Mouse (Mus musculus): Measurements from ENCODE around the gene Rps27l. TPM values are rescaled to one million over a fixed set of nuclear protein-coding genes. Genes with fewer than 3 reads are reported as not detected.
"Not testable (repeated sequence)": the region's sequence is repeated elsewhere in the genome, so short reads cannot be mapped to it uniquely, and the experiment has no call there.

Gene Rps27l
- polyA plus RNA-seq, 1 experiment from 2014 or later = 251 TPM

GRCm38 (mm10) chr9:66909922-66910321 lies 36.0 kb upstream of the Rps27l start:
- Histone ChIP-seq H3K4me1 (ENCODE audit: control insufficient read depth, insufficient read depth, low read length) (no peaks in the 10 kb centered on the region), H3K4me2 (ENCODE audit: low read length) (no peak overlapping the region), H3K4me3 (replicated peaks; ENCODE audit: low read depth, low read length) (no peak overlapping the region), H3K9me3 (ENCODE audit: control insufficient read depth, low read length) (no peaks in the 10 kb centered on the region), H3K9ac (replicated peaks; ENCODE audit: low read length) (no peak overlapping the region), H3K27ac (replicated peaks; ENCODE audit: low read depth, low read length) (no peak overlapping the region), H3K36me3 (ENCODE audit: control insufficient read depth, insufficient read depth, low read length) (no peaks in the 10 kb centered on the region), H3K27me3 (ENCODE audit: control insufficient read depth, insufficient read depth, low read length) (no peaks in the 10 kb centered on the region)
- ATAC-seq (ENCODE audit: low FRiP score, low TSS enrichment) = no peak
- 84% methylated on average over 7 of the region's 7 CpGs for WGBS
- DNase-seq = no peak

DNA sequence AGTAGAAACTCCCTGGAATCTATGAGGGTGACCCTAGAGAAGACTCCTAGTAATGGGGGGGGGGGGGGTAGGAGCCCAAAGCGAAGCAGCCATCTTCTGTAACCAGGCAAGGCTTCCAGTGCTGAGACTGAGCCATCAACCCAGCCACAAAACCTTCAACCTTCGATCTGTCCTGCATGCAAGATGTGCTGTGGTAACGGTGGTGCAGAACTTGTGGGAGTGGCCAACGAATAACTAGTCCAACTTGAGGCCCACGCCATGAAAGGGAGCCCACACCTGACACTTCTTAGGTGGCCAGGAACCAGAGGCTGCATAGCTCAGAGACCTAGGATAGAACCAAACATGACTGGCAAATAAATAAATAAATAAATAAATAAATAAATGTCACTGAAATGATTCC lies 35.2 kb upstream of the Rps27l start:
- ATAC-seq (ENCODE audit: low FRiP score, low TSS enrichment) (no peak), DNase-seq (no peak)
- Histone ChIP-seq H3K27ac (replicated peaks; ENCODE audit: low read depth, low read length) (no peak overlapping the region), H3K4me1 (ENCODE audit: control insufficient read depth, insufficient read depth, low read length) (no peaks in the 10 kb centered on the region), H3K9ac (replicated peaks; ENCODE audit: low read length) (no peak overlapping the region), H3K4me2 (ENCODE audit: low read length) (no peak overlapping the region), H3K4me3 (replicated peaks; ENCODE audit: low read depth, low read length) (no peak overlapping the region), H3K36me3 (ENCODE audit: control insufficient read depth, insufficient read depth, low read length) (no peaks in the 10 kb centered on the region), H3K27me3 (ENCODE audit: control insufficient read depth, insufficient read depth, low read length) (no peaks in the 10 kb centered on the region), H3K9me3 (ENCODE audit: control insufficient read depth, low read length) (no peaks in the 10 kb centered on the region)
- WGBS = 92% methylated on average over 5 of the region's 5 CpGs

- Histone ChIP-seq H3K9ac (replicated peaks; ENCODE audit: low read length) (no peak overlapping the region), H3K4me3 (replicated peaks; ENCODE audit: low read depth, low read length) (no peak overlapping the region), H3K4me2 (ENCODE audit: low read length) (no peak overlapping the region), H3K9me3 (ENCODE audit: control insufficient read depth, low read length) (no peaks in the 10 kb centered on the region), H3K4me1 (ENCODE audit: control insufficient read depth, insufficient read depth, low read length) (no peaks in the 10 kb centered on the region), H3K27me3 (ENCODE audit: control insufficient read depth, insufficient read depth, low read length) (no peaks in the 10 kb centered on the region), H3K27ac (replicated peaks; ENCODE audit: low read depth, low read length) (no peak overlapping the region), H3K36me3 (ENCODE audit: control insufficient read depth, insufficient read depth, low read length) (no peaks in the 10 kb centered on the region)
- ATAC-seq (ENCODE audit: low FRiP score, low TSS enrichment) = no peak
- DNase-seq = peak; percentile 31
Measured at GRCm38 (mm10) chr9:66912304-66912703, 33.6 kb upstream of the Rps27l start.

GRCm38 (mm10) chr9:66913254-66913934 lies 32.5 kb upstream of the Rps27l start:
- not testable (repeated sequence) for H3K4me3 ChIP-seq (replicated peaks; ENCODE audit: low read depth, low read length); H3K27ac ChIP-seq (replicated peaks; ENCODE audit: low read depth, low read length); H3K9ac ChIP-seq (replicated peaks; ENCODE audit: low read length); ATAC-seq (ENCODE audit: low FRiP score, low TSS enrichment); H3K4me1 ChIP-seq (ENCODE audit: control insufficient read depth, insufficient read depth, low read length); H3K36me3 ChIP-seq (ENCODE audit: control insufficient read depth, insufficient read depth, low read length); H3K4me2 ChIP-seq (ENCODE audit: low read length); DNase-seq; H3K27me3 ChIP-seq (ENCODE audit: control insufficient read depth, insufficient read depth, low read length); H3K9me3 ChIP-seq (ENCODE audit: control insufficient read depth, low read length)
- 96% methylated on average over 5 of the region's 5 CpGs for WGBS

DNA sequence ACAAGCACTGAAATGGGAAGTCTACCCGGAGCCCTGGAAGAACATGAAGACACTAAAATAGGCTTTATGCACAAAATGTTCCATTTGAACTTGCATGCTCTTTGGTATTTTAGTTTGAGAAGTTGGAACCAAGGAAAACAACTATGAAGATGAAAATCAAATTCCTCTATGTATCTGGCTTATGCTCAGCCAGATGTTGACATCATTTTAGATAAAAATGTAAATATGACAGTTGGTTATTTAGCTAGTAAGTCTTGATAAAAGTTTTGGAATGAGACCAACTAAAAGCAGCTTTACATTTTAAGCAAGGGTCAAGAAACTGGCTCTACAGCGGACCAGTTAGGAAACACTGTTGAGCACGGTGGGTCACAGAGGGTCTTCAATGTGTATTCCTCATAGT lies 31.3 kb upstream of the Rps27l start:
- no peaks in the 10 kb centered on the region for H3K9me3 ChIP-seq (ENCODE audit: control insufficient read depth, low read length)
- ATAC-seq (ENCODE audit: low FRiP score, low TSS enrichment) (no peak), DNase-seq (no peak)
- H3K4me1 ChIP-seq (ENCODE audit: control insufficient read depth, insufficient read depth, low read length) = peaks cover 12% of the 10 kb centered on the region
- H3K4me2 ChIP-seq (ENCODE audit: low read length) = no peak overlapping the region
- H3K9ac ChIP-seq (replicated peaks; ENCODE audit: low read length) = no peak overlapping the region
- H3K4me3 ChIP-seq (replicated peaks; ENCODE audit: low read depth, low read length) = no peak overlapping the region
- no peaks in the 10 kb centered on the region for H3K36me3 ChIP-seq (ENCODE audit: control insufficient read depth, insufficient read depth, low read length)
- no peak overlapping the region for H3K27ac ChIP-seq (replicated peaks; ENCODE audit: low read depth, low read length)
- WGBS = 100% methylated on average over 3 of the region's 3 CpGs
- no peaks in the 10 kb centered on the region for H3K27me3 ChIP-seq (ENCODE audit: control insufficient read depth, insufficient read depth, low read length)

- Histone ChIP-seq H3K4me2 (ENCODE audit: low read length) (no peak overlapping the region), H3K9me3 (ENCODE audit: control insufficient read depth, low read length) (no peaks in the 10 kb centered on the region), H3K4me3 (replicated peaks; ENCODE audit: low read depth, low read length) (no peak overlapping the region), H3K27ac (replicated peaks; ENCODE audit: low read depth, low read length) (no peak overlapping the region), H3K9ac (replicated peaks; ENCODE audit: low read length) (no peak overlapping the region), H3K36me3 (ENCODE audit: control insufficient read depth, insufficient read depth, low read length) (no peaks in the 10 kb centered on the region), H3K4me1 (ENCODE audit: control insufficient read depth, insufficient read depth, low read length) (peaks cover 12% of the 10 kb centered on the region), H3K27me3 (ENCODE audit: control insufficient read depth, insufficient read depth, low read length) (no peaks in the 10 kb centered on the region)
- no peak for ATAC-seq (ENCODE audit: low FRiP score, low TSS enrichment)
- 91% methylated on average over 5 of the region's 5 CpGs for WGBS
- DNase-seq = no peak
Measured at GRCm38 (mm10) chr9:66915401-66915800, 30.5 kb upstream of the Rps27l start.

GRCm38 (mm10) chr9:66915869-66916785 lies 29.8 kb upstream of the Rps27l start:
- DNase-seq = no peak
- Histone ChIP-seq H3K27me3 (ENCODE audit: control insufficient read depth, insufficient read depth, low read length) (no peaks in the 10 kb centered on the region), H3K9me3 (ENCODE audit: control insufficient read depth, low read length) (no peaks in the 10 kb centered on the region), H3K27ac (replicated peaks; ENCODE audit: low read depth, low read length) (no peak overlapping the region), H3K4me3 (replicated peaks; ENCODE audit: low read depth, low read length) (no peak overlapping the region), H3K9ac (replicated peaks; ENCODE audit: low read length) (no peak overlapping the region), H3K36me3 (ENCODE audit: control insufficient read depth, insufficient read depth, low read length) (no peaks in the 10 kb centered on the region), H3K4me2 (ENCODE audit: low read length) (no peak overlapping the region), H3K4me1 (ENCODE audit: control insufficient read depth, insufficient read depth, low read length) (peaks cover 12% of the 10 kb centered on the region)
- ATAC-seq (ENCODE audit: low FRiP score, low TSS enrichment) = no peak
- 90% methylated on average over 9 of the region's 9 CpGs for WGBS

DNA sequence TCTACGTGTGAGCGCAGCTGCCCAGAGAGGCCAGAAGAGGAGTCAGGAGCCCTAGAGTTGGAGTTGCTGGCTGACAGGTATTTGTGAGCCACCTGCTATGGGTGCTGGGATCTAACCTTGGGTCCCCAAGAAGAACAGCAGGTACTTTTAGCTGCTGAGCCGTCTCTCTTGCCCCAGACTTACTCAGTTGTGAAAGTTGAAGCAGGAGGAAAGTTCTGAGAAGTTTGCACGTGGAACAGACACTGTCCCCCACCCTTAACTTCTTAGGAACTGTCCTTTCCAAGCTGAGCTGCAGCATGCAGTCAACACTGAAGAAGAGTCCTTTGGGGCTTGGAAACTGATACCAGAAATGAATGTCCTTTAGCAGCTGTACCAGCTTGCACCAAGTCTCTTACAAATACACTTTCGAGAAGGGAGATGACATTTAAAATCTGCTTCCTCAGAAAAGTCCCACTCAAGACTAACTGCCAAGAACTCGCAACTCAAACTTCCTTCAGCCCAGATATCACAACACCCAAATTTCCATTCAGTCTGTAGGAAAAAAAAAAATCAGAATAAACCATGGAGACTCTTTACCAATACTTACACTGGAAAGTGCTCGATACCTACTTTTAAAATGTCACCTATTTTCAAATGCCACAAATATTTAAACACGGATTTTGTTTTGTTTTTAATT lies 28.5 kb upstream of the Rps27l start:
- no peaks in the 10 kb centered on the region for H3K9me3 ChIP-seq (ENCODE audit: control insufficient read depth, low read length)
- H3K4me1 ChIP-seq (ENCODE audit: control insufficient read depth, insufficient read depth, low read length) = peaks cover 12% of the 10 kb centered on the region
- no peak overlapping the region for H3K9ac ChIP-seq (replicated peaks; ENCODE audit: low read length)
- H3K4me3 ChIP-seq (replicated peaks; ENCODE audit: low read depth, low read length) = no peak overlapping the region
- no peaks in the 10 kb centered on the region for H3K36me3 ChIP-seq (ENCODE audit: control insufficient read depth, insufficient read depth, low read length)
- no peak overlapping the region for H3K27ac ChIP-seq (replicated peaks; ENCODE audit: low read depth, low read length)
- H3K27me3 ChIP-seq (ENCODE audit: control insufficient read depth, insufficient read depth, low read length) = no peaks in the 10 kb centered on the region
- 94% methylated on average over 8 of the region's 8 CpGs for WGBS
- H3K4me2 ChIP-seq (ENCODE audit: low read length) = 0 out of 2 replicates have a peak overlapping the region, but pooled peaks have one; percentile 2
- DNase-seq (no peak), ATAC-seq (ENCODE audit: low FRiP score, low TSS enrichment) (no peak)
